Mouse (Mus musculus): ENCODE measurements around the gene Fam213b. TPM values are rescaled to one million over a fixed set of nuclear protein-coding genes. Genes with fewer than 3 reads are reported as not detected.

Fam213b gene
- polyA plus RNA-seq, 1 experiment: 33.6 TPM

- 49% methylated on average over 12 of the region's 12 CpGs for WGBS
- DNase-seq (ENCODE audit: low read depth in 1 of 2, low spot score in 2 of 2): no peak
- Histone ChIP-seq H3K27me3 (ENCODE audit: control insufficient read depth, insufficient read depth, low read length) (peaks cover 10% of the 10 kb centered on the region), H3K4me1 (ENCODE audit: control insufficient read depth, insufficient read depth, insufficient read length) (peaks cover 7% of the 10 kb centered on the region; the same call in 1 of the 2 replicates), H3K4me3 (ENCODE audit: extremely low read depth, insufficient read depth, insufficient read length) (no peak overlapping the region), H3K27ac (ENCODE audit: insufficient read depth, low read length) (no peak overlapping the region), H3K36me3 (ENCODE audit: control insufficient read depth, insufficient read depth, low read length) (no peaks in the 10 kb centered on the region)
- no peak for TF ChIP-seq CTCF (IDR thresholded peaks at IDR 0.05; ENCODE audit: extremely low read depth, insufficient read depth, insufficient read length, insufficient replicate concordance)
- no peak for TF ChIP-seq POLR2A (IDR thresholded peaks at IDR 0.05; ENCODE audit: low read depth, low read length)
Observed at GRCm38 (mm10) chr4:154854676-154855345, 44.1 kb downstream of the Fam213b start.

GRCm38 (mm10) chr4:154853881-154854280 is 45.1 kb downstream of the Fam213b start:
- Histone ChIP-seq H3K36me3 (ENCODE audit: control insufficient read depth, insufficient read depth, low read length) (no peaks in the 10 kb centered on the region), H3K27me3 (ENCODE audit: control insufficient read depth, insufficient read depth, low read length) (peaks cover 10% of the 10 kb centered on the region), H3K27ac (ENCODE audit: insufficient read depth, low read length) (no peak overlapping the region), H3K4me1 (ENCODE audit: control insufficient read depth, insufficient read depth, insufficient read length) (peaks cover 7% of the 10 kb centered on the region; the same call in 1 of the 2 replicates), H3K4me3 (ENCODE audit: extremely low read depth, insufficient read depth, insufficient read length) (no peak overlapping the region)
- no peak for DNase-seq (ENCODE audit: low read depth in 1 of 2, low spot score in 2 of 2)
- TF ChIP-seq POLR2A (IDR thresholded peaks at IDR 0.05; ENCODE audit: low read depth, low read length) (no peak), CTCF (IDR thresholded peaks at IDR 0.05; ENCODE audit: extremely low read depth, insufficient read depth, insufficient read length, insufficient replicate concordance) (no peak)
- 74% methylated on average over 4 of the region's 4 CpGs for WGBS

- no peak overlapping the region for H3K27ac ChIP-seq (ENCODE audit: insufficient read depth, low read length)
- TF ChIP-seq POLR2A (IDR thresholded peaks at IDR 0.05; ENCODE audit: low read depth, low read length) (no peak), CTCF (IDR thresholded peaks at IDR 0.05; ENCODE audit: extremely low read depth, insufficient read depth, insufficient read length, insufficient replicate concordance) (no peak)
- H3K27me3 ChIP-seq (ENCODE audit: control insufficient read depth, insufficient read depth, low read length): peaks cover 10% of the 10 kb centered on the region
- no peak overlapping the region for H3K4me3 ChIP-seq (ENCODE audit: extremely low read depth, insufficient read depth, insufficient read length)
- no peaks in the 10 kb centered on the region for H3K36me3 ChIP-seq (ENCODE audit: control insufficient read depth, insufficient read depth, low read length)
- peaks cover 7% of the 10 kb centered on the region; the same call in 1 of the 2 replicates for H3K4me1 ChIP-seq (ENCODE audit: control insufficient read depth, insufficient read depth, insufficient read length)
- 91% methylated on average over 1 of the region's 1 CpGs for WGBS
- DNase-seq (ENCODE audit: low read depth in 1 of 2, low spot score in 2 of 2): no peak
Observed at GRCm38 (mm10) chr4:154852696-154853095, 46.2 kb downstream of the Fam213b start.

Other genes starting within 250 kb of the Fam213b start
- not detected in 2 replicates for gene Actrt2, start 231.3 kb downstream of the Fam213b start, polyA plus RNA-seq (2012; rRNA removed)
- gene Ttc34, start 61.7 kb downstream of the Fam213b start, polyA plus RNA-seq (2012; rRNA removed): 0.01 TPM in 1 of 2 replicates, not detected in the other
- 0.22 TPM in 2 replicates for gene Mmel1, start 29.6 kb downstream of the Fam213b start, polyA plus RNA-seq (2012; rRNA removed)
- 210 and 232 TPM in 2 replicates for gene Tnfrsf14, start 29.4 kb upstream of the Fam213b start, polyA plus RNA-seq (2012; rRNA removed)
- 5.4 and 10.5 TPM in 2 replicates for gene Hes5, start 61.8 kb upstream of the Fam213b start, polyA plus RNA-seq (2012; rRNA removed)
- 58.0 and 69.5 TPM in 2 replicates for gene Pank4, start 65.0 kb upstream of the Fam213b start, polyA plus RNA-seq (2012; rRNA removed)
- 0.20 and 0.29 TPM in 2 replicates for gene Plch2, start 157.6 kb upstream of the Fam213b start, polyA plus RNA-seq (2012; rRNA removed)
- gene Pex10, start 167.9 kb upstream of the Fam213b start, polyA plus RNA-seq (2012; rRNA removed): 14.3 and 14.4 TPM in 2 replicates
- 37.7 and 44.1 TPM in 2 replicates for gene Rer1, start 187.2 kb upstream of the Fam213b start, polyA plus RNA-seq (2012; rRNA removed)
- gene Morn1, start 187.4 kb upstream of the Fam213b start, polyA plus RNA-seq (2012; rRNA removed): 3.6 and 3.7 TPM in 2 replicates